Mouse (Mus musculus) forelimb bud, embryonic 11.5 days (tissue): ENCODE results near the gene Ccdc162.
"Not testable (repeated sequence)": the region's sequence is repeated elsewhere in the genome, so short reads cannot be mapped to it uniquely, and the experiment has no call there.

Source experiments
- DNase-seq: peaks from one replicate; pipeline ENCODE4 v3.0.0-alpha.2; 2012; ENCODE audit warnings: low read depth, low spot score

Gene Ccdc162

GRCm38 (mm10) chr10:41699669-41700068 is 16.8 kb downstream of the Ccdc162 start:
- DNase-seq = no peak

DNA sequence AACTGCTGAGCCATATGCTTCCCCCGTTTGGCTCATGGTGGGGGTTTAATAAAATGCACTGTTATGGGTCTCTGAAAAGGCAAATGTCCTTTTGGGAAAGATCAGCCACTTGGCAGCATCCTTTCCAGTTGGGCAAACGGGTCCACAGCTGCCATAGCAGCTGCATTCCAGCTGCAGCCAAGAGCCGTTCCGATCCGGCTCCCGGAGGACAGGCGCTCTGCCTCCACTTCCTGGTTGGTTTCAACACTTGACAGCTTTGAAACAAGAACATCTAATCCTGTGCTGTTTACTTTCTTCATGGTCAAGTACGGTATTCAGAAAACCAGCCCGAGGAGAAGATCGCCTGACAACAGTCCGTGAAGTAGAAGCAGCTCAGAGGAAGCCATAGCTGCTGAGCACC is 19.4 kb downstream of the Ccdc162 start:
- DNase-seq = no peak

- no peak for DNase-seq
These were observed 25.5 kb downstream of the Ccdc162 start for GRCm38 (mm10) chr10:41690978-41691377.

GRCm38 (mm10) chr10:41689941-41690887 is 26.2 kb downstream of the Ccdc162 start:
- DNase-seq = peak; percentile 85

GRCm38 (mm10) chr10:41684548-41684996 is 31.9 kb downstream of the Ccdc162 start:
- DNase-seq = peak; percentile 32

- DNase-seq = peak; percentile 81
These were observed 33.7 kb downstream of the Ccdc162 start for GRCm38 (mm10) chr10:41682546-41683393.

- peak; percentile 65 for DNase-seq
These were observed 37.6 kb downstream of the Ccdc162 start for GRCm38 (mm10) chr10:41678746-41679360.

- DNase-seq = no peak
These were observed 39.0 kb downstream of the Ccdc162 start for GRCm38 (mm10) chr10:41677396-41677795.

DNA sequence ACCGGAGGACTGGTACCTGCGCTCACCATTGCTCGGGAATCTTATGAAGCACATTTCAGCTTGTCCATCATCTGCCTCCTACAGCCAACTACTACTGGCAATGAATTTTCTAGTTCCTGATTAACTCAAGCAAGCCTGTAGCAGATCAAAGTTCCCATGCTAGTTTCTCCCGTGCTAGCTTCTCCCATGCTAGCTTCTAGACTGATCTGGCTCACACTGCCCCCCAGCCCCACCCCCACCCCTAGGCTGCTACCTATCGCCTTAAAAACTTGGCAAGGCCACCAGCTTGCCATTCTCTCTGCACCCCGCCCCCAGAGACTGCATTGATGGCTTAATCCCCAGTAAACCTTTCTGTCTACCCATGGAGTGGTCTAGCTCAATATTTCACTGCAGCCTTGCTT is 39.8 kb downstream of the Ccdc162 start:
- DNase-seq = no peak

- no peak for DNase-seq
These were observed 40.4 kb downstream of the Ccdc162 start for GRCm38 (mm10) chr10:41675842-41676571.

- no peak for DNase-seq
These were observed 41.2 kb downstream of the Ccdc162 start for GRCm38 (mm10) chr10:41675243-41675642.

DNA sequence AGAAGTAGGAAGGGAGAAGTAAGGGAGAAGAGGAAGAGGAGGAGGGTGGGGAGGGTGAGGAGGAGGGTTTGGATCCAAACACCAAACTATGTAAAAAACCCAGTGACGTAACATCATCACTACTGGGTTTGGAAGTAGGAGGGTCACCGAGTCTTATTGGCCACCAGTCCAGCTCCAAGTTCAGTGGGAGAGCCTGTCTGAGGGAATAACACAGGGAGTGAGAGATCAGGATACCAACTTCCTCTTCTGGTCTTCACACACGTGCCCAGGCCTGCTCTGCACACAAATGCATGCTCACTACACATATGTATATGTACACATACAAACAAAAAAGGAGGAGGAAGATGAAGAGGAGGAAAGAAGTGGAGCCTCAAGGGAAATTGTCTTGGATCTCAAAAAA is 42.1 kb downstream of the Ccdc162 start:
- DNase-seq = no peak

GRCm38 (mm10) chr10:41670196-41670595 is 46.2 kb downstream of the Ccdc162 start:
- DNase-seq = no peak

GRCm38 (mm10) chr10:41665498-41665897 is 50.9 kb downstream of the Ccdc162 start:
- no peak for DNase-seq

GRCm38 (mm10) chr10:41659671-41660070 is 56.8 kb downstream of the Ccdc162 start:
- DNase-seq = not testable (repeated sequence)

DNA sequence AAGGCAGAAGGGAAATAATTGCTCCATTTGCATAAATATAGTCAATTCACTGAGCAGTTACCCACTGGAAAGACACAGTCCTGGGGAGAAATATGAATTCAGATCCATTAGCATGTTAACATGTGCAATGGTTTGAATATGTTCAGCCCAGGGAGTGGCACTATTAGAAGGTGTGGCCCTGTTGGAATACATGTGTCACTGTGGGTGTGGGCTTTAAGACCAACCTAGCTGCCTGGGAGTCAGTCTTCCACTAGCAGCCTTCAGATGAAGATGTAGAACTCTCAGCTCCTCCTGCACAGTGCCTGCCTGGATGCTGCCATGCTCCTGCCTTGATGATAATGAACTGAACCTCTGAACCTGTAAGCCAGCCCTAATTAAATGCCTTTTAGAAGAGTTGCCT is 60.8 kb downstream of the Ccdc162 start:
- DNase-seq = not testable (repeated sequence)

DNA sequence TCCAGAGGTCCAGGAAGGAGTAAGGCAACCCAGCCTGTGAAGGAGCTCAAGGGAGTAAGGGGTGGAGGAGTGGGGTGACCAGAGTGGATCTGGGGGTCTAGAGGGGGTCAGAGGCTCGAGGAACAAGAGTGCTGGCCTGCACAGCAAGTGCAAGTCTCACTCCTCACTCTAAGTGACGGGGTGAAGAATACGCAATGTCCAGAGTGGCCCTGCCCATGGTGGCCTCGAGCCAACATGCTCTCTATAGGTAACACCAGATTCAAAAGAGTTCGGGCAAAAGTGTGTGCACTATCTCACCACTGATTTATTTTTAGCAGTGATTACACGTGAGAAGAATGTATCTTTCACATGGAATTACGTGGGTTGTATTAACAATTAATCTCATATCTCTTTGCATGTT is 63.4 kb downstream of the Ccdc162 start:
- no peak for DNase-seq

DNA sequence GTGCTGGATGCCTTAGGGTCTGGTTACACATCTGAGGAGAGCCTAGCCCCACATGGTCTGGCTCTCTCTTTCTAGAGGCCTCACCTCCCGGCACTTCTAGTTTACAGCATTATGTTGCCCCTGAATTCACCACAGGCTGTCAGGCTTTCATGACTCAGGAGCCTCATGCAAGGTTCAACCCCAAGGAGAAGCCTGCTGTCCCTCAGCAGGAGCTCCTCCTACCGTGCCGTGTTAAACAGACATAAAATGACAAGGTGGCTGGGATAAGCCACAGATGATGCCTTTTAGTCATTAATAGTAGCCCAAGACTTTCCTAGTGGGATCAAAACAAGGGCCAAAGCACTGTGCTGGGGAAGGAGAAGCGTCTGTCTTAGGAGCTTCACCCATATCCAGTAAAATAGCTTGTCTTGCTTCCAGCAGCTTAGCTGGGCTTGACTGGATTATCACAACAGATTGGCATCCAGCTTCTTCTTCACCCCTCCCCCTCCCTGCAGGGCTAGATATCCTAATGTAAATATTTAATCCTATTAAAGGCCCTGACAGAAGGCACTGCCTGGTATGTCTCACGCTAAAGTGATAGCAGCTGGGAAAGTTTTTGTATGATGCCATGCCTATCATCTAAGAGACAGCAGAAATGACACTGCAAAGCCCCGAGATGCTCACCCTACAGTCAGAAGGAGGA is 64.2 kb downstream of the Ccdc162 start:
- no peak for DNase-seq

GRCm38 (mm10) chr10:41651532-41651931 is 64.9 kb downstream of the Ccdc162 start:
- no peak for DNase-seq

GRCm38 (mm10) chr10:41649186-41649585 is 67.2 kb downstream of the Ccdc162 start:
- no peak for DNase-seq

DNA sequence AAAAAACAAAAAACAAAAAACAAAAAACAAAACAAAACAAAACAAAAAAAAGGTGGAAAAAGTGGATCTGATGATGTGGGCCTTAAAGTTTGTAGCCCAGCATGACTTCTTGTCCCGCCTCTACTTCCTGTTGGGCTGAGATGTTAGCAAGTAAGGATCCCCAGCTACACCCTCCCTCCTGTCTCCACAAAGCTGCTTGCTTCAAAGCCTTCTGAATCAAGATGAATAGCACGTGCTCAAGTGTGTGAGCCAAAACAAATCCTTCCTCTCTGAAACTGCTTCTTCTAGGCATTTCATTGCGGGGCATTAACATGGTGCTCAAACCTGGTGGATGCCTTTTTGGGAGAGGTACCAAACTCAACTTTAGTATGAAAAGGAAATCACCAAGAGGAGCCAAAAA is 77.7 kb downstream of the Ccdc162 start:
- DNase-seq = no peak
